Mouse (Mus musculus) gastrocnemius, postnatal 4 days (tissue): ENCODE measurements around the gene Slc37a3. TPM values are rescaled to one million over a fixed set of nuclear protein-coding genes. Genes with fewer than 3 reads are reported as not detected.
"Not testable (repeated sequence)": the region's sequence is repeated elsewhere in the genome, so short reads cannot be mapped to it uniquely, and the experiment has no call there.

Experiments
- DNase-seq, 2 experiments: peaks; one replicate each; pipeline ENCODE4 v3.0.0; 2021 to 2022; ENCODE audit warnings: low spot score in 2 of 2, mixed read lengths in 2 of 2
- total RNA-seq, 2 experiments: library from RNA; stranded (reverse); gene quantifications; 2 replicates each; pipeline ENCODE4 v1.2.3; 2021

Slc37a3 gene
- total RNA-seq, 2 experiments from 2014 or later: 36.9 to 39.4 TPM

GRCm38 (mm10) chr6:39379749-39380148 lies 2.3 kb upstream of the Slc37a3 start:
- no peak for DNase-seq

GRCm38 (mm10) chr6:39379224-39379623 lies 1.7 kb upstream of the Slc37a3 start:
- DNase-seq: no peak

- not testable (repeated sequence) for DNase-seq
Measured at GRCm38 (mm10) chr6:39378161-39378835, 823 bp upstream of the Slc37a3 start.

- no peak for DNase-seq
Measured at GRCm38 (mm10) chr6:39376775-39377174, 700 bp downstream of the Slc37a3 start.

GRCm38 (mm10) chr6:39373301-39373955 lies 4.0 kb downstream of the Slc37a3 start:
- DNase-seq: no peak

- DNase-seq: peak in 1 of 2 experiments; percentile 13
Measured at GRCm38 (mm10) chr6:39372727-39373126, 4.7 kb downstream of the Slc37a3 start.

GRCm38 (mm10) chr6:39372042-39372441 lies 5.4 kb downstream of the Slc37a3 start:
- DNase-seq: no peak

GRCm38 (mm10) chr6:39369631-39370030 lies 7.8 kb downstream of the Slc37a3 start:
- no peak for DNase-seq

GRCm38 (mm10) chr6:39362684-39363083 lies 14.8 kb downstream of the Slc37a3 start:
- no peak for DNase-seq

GRCm38 (mm10) chr6:39359207-39359606 lies 18.3 kb downstream of the Slc37a3 start:
- DNase-seq: not testable (repeated sequence)

- DNase-seq: no peak
Measured at GRCm38 (mm10) chr6:39348946-39349345, 28.5 kb downstream of the Slc37a3 start.

GRCm38 (mm10) chr6:39347880-39348814 lies 29.3 kb downstream of the Slc37a3 start:
- DNase-seq: no peak

- DNase-seq: no peak
Measured at GRCm38 (mm10) chr6:39346991-39347501, 30.4 kb downstream of the Slc37a3 start.

GRCm38 (mm10) chr6:39345430-39345829 lies 32.0 kb downstream of the Slc37a3 start:
- no peak for DNase-seq

- DNase-seq: peak; percentile 65 to 78
Measured at GRCm38 (mm10) chr6:39344020-39344419, 33.5 kb downstream of the Slc37a3 start.

- DNase-seq: no peak
Measured at GRCm38 (mm10) chr6:39341798-39342197, 35.7 kb downstream of the Slc37a3 start.

- DNase-seq: no peak
Measured at GRCm38 (mm10) chr6:39338359-39338758, 39.1 kb downstream of the Slc37a3 start.

GRCm38 (mm10) chr6:39334873-39335272 lies 42.6 kb downstream of the Slc37a3 start:
- no peak for DNase-seq

- no peak for DNase-seq
Measured at GRCm38 (mm10) chr6:39334224-39334623, 43.3 kb downstream of the Slc37a3 start.

GRCm38 (mm10) chr6:39331998-39332700 lies 45.3 kb downstream of the Slc37a3 start:
- no peak for DNase-seq

- no peak for DNase-seq
Measured at GRCm38 (mm10) chr6:39330981-39331380, 46.5 kb downstream of the Slc37a3 start.
